Mouse (Mus musculus) embryonic facial prominence, embryonic 13.5 days (tissue): ENCODE results near the gene Tssc4. TPM values are rescaled to one million over a fixed set of nuclear protein-coding genes. Genes with fewer than 3 reads are reported as not detected.

Experiments
- ATAC-seq: fragments of 200-750 bp; cut with Nextera tagmentation; 2 replicates; pipeline ENCODE4 v1.8.0; 2017; ENCODE audit warnings: low read depth; ENCODE audit not compliant: insufficient number of reproducible peaks, insufficient read depth, low FRiP score, low TSS enrichment
- H3K27ac ChIP-seq: fragments of 300-500 bp; sonication (generic); 2 replicates; pipeline ENCODE4 v1.5.1; 2015; ENCODE audit warnings: moderate library complexity, mild to moderate bottlenecking, inconsistent platforms
- H3K27me3 ChIP-seq: fragments of 300-500 bp; sonication (generic); 2 replicates; pipeline ENCODE4 v1.6.1; 2015; ENCODE audit warnings: mild to moderate bottlenecking, inconsistent platforms
- H3K36me3 ChIP-seq: fragments of 300-500 bp; sonication (generic); 2 replicates; pipeline ENCODE4 v1.6.1; 2015; ENCODE audit warnings: mild to moderate bottlenecking, inconsistent platforms
- H3K4me1 ChIP-seq: fragments of 300-500 bp; sonication (generic); 2 replicates; pipeline ENCODE4 v1.6.1; 2015; ENCODE audit warnings: inconsistent platforms
- H3K4me2 ChIP-seq: fragments of 300-500 bp; sonication (generic); 2 replicates; pipeline ENCODE4 v1.6.1; 2015; ENCODE audit warnings: moderate library complexity, mild to moderate bottlenecking, inconsistent platforms
- H3K4me3 ChIP-seq: fragments of 300-500 bp; sonication (generic); 2 replicates; pipeline ENCODE4 v1.5.1; 2015; ENCODE audit warnings: mild to moderate bottlenecking, inconsistent platforms
- H3K9ac ChIP-seq: fragments of 300-500 bp; sonication (generic); 2 replicates; pipeline ENCODE4 v1.6.1; 2015; ENCODE audit warnings: mild to moderate bottlenecking, inconsistent platforms
- H3K9me3 ChIP-seq: fragments of 300-500 bp; sonication (generic); 2 replicates; pipeline ENCODE4 v1.6.1; 2016; ENCODE audit warnings: inconsistent platforms
- WGBS: fragments of 180-500 bp; shearing (Covaris S2); methylation state at CpG from one replicate; pipeline ENCODE4 v1.1.7; 2015; ENCODE audit warnings: mixed read lengths; 5-methylcytosine and 5-hydroxymethylcytosine counted together
- polyA plus RNA-seq: library from polyadenylated mRNA; unstranded; fragments of >200 nt; fragmentation: Nextera tagmentation; extraction: Ambion mirVana; gene quantifications from 2 replicates; pipeline ENCODE4 v1.2.1, GENCODE M21; 2015

Tssc4 gene
- polyA plus RNA-seq, 1 experiment from 2014 or later, result 105 TPM

GRCm38 (mm10) chr7:143105258-143105897 lies 36.3 kb downstream of the Tssc4 start:
- Histone ChIP-seq H3K4me2 (no peak overlapping the region), H3K4me3 (no peak overlapping the region), H3K9ac (no peak overlapping the region), H3K9me3 (no peaks in the 10 kb centered on the region), H3K36me3 (no peaks in the 10 kb centered on the region), H3K4me1 (peaks cover 18% of the 10 kb centered on the region), H3K27me3 (peaks cover 73% of the 10 kb centered on the region), H3K27ac (no peak overlapping the region)
- no peak for ATAC-seq
- WGBS, result 60% methylated on average over 11 of the region's 11 CpGs

DNA sequence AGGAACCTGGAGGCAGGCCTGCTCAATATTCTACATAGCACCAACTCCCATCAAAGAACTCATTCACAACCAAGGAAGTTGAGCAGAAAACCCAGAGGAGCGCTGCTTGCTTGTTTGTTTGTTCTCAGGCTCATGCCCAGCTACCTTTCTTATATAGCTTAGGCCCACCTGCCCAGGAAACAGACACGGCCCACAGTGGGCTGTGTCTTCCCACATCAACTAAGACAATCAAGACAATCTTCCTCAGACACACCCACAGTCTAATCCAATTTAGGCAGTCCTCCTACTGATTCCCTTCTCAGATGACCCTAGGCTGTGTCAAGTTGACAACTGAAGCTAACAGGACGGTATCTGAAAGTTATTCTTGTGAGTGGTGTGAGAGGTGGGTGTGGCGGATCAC lies 37.0 kb downstream of the Tssc4 start, which contains the start of gene Kcnq1:
Kcnq1 (plus strand) TSS at position 301 of the 400 bp plus-strand sequence.
- Histone ChIP-seq H3K9ac (peak within 1 kb of the TSS; percentile 37; the same call in 1 of the 2 replicates), H3K27ac (no peak within 1 kb of the TSS), H3K36me3 (no peaks in the 10 kb centered on the region), H3K4me3 (peak within 1 kb of the TSS; percentile 44), H3K9me3 (no peaks in the 10 kb centered on the region), H3K4me1 (peaks cover 11% of the 10 kb centered on the region), H3K4me2 (peak within 1 kb of the TSS; percentile 78), H3K27me3 (peaks cover 76% of the 10 kb centered on the region)
- WGBS, result 64% methylated on average over 4 of the region's 4 CpGs
- ATAC-seq, result no peak

- Histone ChIP-seq H3K27ac (no peak overlapping the region), H3K4me2 (peak overlapping the region; percentile 78), H3K9me3 (no peaks in the 10 kb centered on the region), H3K9ac (peak overlapping the region; percentile 37), H3K4me1 (peaks cover 11% of the 10 kb centered on the region), H3K27me3 (peaks cover 79% of the 10 kb centered on the region), H3K36me3 (no peaks in the 10 kb centered on the region), H3K4me3 (peak overlapping the region; percentile 44)
- no peak for ATAC-seq
- WGBS, result 6% methylated on average over 53 of the region's 57 CpGs
Observed at GRCm38 (mm10) chr7:143106672-143107465, 37.8 kb downstream of the Tssc4 start.

DNA sequence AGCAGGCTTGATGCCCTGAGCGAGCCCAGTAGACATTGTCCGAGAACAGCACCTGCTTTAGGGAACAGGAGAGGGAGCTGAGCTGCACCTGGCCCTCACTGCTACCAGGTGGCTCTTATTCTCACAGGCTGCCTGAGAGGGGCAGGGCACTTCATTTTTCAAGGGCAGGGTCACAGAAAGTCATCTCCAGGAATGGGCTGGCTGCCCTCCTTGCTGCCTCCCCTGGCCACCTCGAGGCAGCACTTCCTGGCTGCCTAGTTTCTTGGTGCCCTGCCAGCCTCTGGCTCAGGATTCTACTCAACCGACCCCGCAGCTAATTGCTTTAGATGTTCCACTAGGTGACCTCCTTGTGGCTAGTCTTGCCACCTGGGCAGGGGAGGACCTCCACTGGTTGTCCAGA lies 39.2 kb downstream of the Tssc4 start:
- no peak for ATAC-seq
- Histone ChIP-seq H3K9ac (no peak overlapping the region), H3K4me2 (no peak overlapping the region), H3K9me3 (no peaks in the 10 kb centered on the region), H3K27me3 (peaks cover 74% of the 10 kb centered on the region), H3K27ac (no peak overlapping the region), H3K4me1 (peaks cover 11% of the 10 kb centered on the region), H3K36me3 (no peaks in the 10 kb centered on the region), H3K4me3 (no peak overlapping the region)
- 46% methylated on average over 5 of the region's 5 CpGs for WGBS

- peaks cover 11% of the 10 kb centered on the region for H3K4me1 ChIP-seq
- no peak overlapping the region for H3K4me3 ChIP-seq
- H3K27me3 ChIP-seq, result peaks cover 69% of the 10 kb centered on the region
- no peak overlapping the region for H3K9ac ChIP-seq
- H3K4me2 ChIP-seq, result no peak overlapping the region
- no peaks in the 10 kb centered on the region for H3K9me3 ChIP-seq
- H3K27ac ChIP-seq, result no peak overlapping the region
- ATAC-seq, result no peak
- WGBS, result 25% methylated on average over 3 of the region's 3 CpGs
- H3K36me3 ChIP-seq, result no peaks in the 10 kb centered on the region
Observed at GRCm38 (mm10) chr7:143108996-143109660, 40.1 kb downstream of the Tssc4 start.

- Histone ChIP-seq H3K4me2 (no peak overlapping the region), H3K27ac (no peak overlapping the region), H3K4me1 (peaks cover 11% of the 10 kb centered on the region), H3K9me3 (no peaks in the 10 kb centered on the region), H3K36me3 (no peaks in the 10 kb centered on the region), H3K9ac (no peak overlapping the region), H3K4me3 (no peak overlapping the region), H3K27me3 (peaks cover 63% of the 10 kb centered on the region)
- WGBS, result 61% methylated on average over 3 of the region's 3 CpGs
- ATAC-seq, result no peak
Observed at GRCm38 (mm10) chr7:143109696-143110095, 40.6 kb downstream of the Tssc4 start.

- no peak for ATAC-seq
- Histone ChIP-seq H3K4me1 (peaks cover 11% of the 10 kb centered on the region), H3K27ac (no peak overlapping the region), H3K4me2 (no peak overlapping the region), H3K9me3 (no peaks in the 10 kb centered on the region), H3K9ac (no peak overlapping the region), H3K4me3 (no peak overlapping the region), H3K36me3 (no peaks in the 10 kb centered on the region), H3K27me3 (peaks cover 52% of the 10 kb centered on the region)
- 78% methylated on average over 1 of the region's 1 CpGs for WGBS
Observed at GRCm38 (mm10) chr7:143110803-143111202, 41.8 kb downstream of the Tssc4 start.

DNA sequence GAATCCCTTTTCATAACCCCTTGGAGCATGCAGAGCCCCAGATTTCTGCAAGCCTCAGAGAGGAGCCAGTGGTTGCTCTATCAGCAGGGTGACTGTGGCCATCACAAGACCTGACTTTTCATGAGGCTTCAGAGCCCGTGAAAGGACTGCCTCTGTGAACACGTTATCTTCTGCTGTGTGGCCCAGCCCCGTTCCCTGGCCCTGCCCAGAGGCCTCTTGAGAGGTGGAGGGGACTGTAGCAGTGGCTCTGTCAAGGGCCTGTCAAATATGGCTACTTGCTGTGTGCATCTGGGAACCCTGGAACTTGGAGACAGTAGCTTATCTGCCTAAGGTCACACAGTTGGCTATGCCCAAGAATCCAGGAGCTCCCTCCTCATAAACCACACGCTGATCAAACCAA lies 42.7 kb downstream of the Tssc4 start:
- no peaks in the 10 kb centered on the region for H3K36me3 ChIP-seq
- H3K4me2 ChIP-seq, result no peak overlapping the region
- peaks cover 43% of the 10 kb centered on the region for H3K27me3 ChIP-seq
- no peak overlapping the region for H3K9ac ChIP-seq
- no peak overlapping the region for H3K4me3 ChIP-seq
- ATAC-seq, result no peak
- WGBS, result 54% methylated on average over 4 of the region's 4 CpGs
- peaks cover 10% of the 10 kb centered on the region for H3K4me1 ChIP-seq
- no peak overlapping the region for H3K27ac ChIP-seq
- H3K9me3 ChIP-seq, result no peaks in the 10 kb centered on the region

DNA sequence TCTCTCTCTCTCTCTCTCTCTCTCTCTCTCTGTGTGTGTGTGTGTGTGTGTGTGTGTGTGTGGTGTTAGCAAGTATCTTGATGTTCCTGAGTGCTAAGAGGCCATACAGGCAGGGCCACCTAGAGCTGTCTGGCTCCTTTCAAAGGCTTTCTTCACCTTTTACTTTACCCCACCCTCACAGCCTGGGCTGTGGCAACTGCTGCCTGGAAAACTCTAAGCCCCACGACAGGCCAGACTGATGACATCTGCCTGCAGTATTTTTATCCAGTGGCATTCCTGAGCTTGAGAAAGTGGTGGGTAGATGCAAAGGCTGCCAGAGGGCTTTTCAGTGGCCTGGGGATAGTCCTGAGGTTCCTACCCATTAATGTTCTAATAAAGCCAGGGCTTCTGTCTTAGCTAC lies 43.3 kb downstream of the Tssc4 start:
- WGBS, result 31% methylated on average over 1 of the region's 1 CpGs
- no peak overlapping the region for H3K9ac ChIP-seq
- no peak overlapping the region for H3K4me2 ChIP-seq
- H3K27me3 ChIP-seq, result peaks cover 36% of the 10 kb centered on the region
- H3K9me3 ChIP-seq, result no peaks in the 10 kb centered on the region
- ATAC-seq, result no peak
- no peak overlapping the region for H3K4me3 ChIP-seq
- no peak overlapping the region for H3K27ac ChIP-seq
- H3K36me3 ChIP-seq, result no peaks in the 10 kb centered on the region
- H3K4me1 ChIP-seq, result peaks cover 3% of the 10 kb centered on the region

GRCm38 (mm10) chr7:143114773-143115172 lies 45.7 kb downstream of the Tssc4 start:
- Histone ChIP-seq H3K4me2 (no peak overlapping the region), H3K27ac (no peak overlapping the region), H3K9me3 (no peaks in the 10 kb centered on the region), H3K27me3 (peaks cover 12% of the 10 kb centered on the region), H3K4me1 (peaks cover 8% of the 10 kb centered on the region), H3K4me3 (no peak overlapping the region), H3K36me3 (no peaks in the 10 kb centered on the region), H3K9ac (no peak overlapping the region)
- no peak for ATAC-seq

DNA sequence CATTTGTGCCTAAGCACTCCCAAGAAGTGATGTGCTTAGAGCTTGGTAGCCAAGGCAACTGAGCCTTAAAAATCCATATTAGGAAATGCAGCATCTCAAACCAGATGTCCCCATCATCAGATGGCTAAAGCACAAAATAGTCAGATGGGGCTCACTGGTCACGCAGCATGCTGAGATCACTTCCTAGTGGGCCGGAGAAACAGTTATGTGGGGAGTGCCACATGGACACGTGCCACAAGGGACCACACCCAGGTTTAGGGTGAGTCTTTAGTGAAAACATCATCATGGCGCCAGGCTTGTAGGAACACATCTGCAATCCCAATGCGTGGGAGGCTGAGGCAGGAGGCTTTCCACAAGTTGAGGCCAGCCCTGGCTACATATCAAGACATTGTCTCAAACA lies 47.5 kb downstream of the Tssc4 start:
- Histone ChIP-seq H3K9me3 (no peaks in the 10 kb centered on the region), H3K36me3 (no peaks in the 10 kb centered on the region), H3K9ac (no peak overlapping the region), H3K4me1 (peaks cover 15% of the 10 kb centered on the region), H3K27ac (no peak overlapping the region), H3K4me3 (no peak overlapping the region), H3K27me3 (no peaks in the 10 kb centered on the region), H3K4me2 (no peak overlapping the region)
- WGBS, result 80% methylated on average over 5 of the region's 5 CpGs
- no peak for ATAC-seq
